ENCODE assay signal across 25 mouse cellular contexts in the genomic region with DNA sequence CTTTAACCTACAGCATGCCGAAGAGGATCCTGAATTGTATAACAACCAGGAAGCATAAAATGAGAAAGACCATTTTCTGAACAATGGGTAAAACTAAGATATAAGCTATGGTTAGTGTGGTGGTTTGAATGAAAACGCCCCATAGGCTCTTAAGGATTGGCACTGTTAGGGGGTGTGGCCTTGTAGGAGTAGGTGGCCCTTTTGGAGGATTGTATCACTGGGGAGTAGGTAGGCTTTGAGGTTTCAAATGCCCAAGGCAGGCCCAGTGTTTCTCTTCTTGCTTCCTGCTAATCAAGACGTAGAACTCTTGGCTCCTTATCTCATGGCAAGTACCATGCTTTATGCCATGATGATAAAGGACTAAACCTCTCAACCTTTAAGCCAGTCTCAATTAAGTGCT. TPM values are rescaled to one million over a fixed set of nuclear protein-coding genes. Genes with fewer than 3 reads are reported as not detected.
DNase-seq lines count a peak whose midpoint lies in the region; ATAC-seq and TF ChIP-seq lines count a peak whose summit lies in the region.
"Had no signal": no experiment of that assay in that cellular context is flagged by ENCODE, and none has a peak within 500 bp of the region (broad histone marks: within the 10 kb centered on the region; RNA-seq: fewer than 3 reads in every experiment).

No protein-coding gene starts in this region.

- no peak for DNase-seq in liver, embryonic 11.5 days (ENCODE audit: low spot score)
- no peak for DNase-seq in liver, postnatal 0 days
- DNase-seq in natural killer cell, adult 2 months (ENCODE audit: low spot score in 2 of 2), result no peak
- DNase-seq in lung, adult 18-20 months, result no peak
- DNase-seq in frontal cortex, postnatal 14 days (ENCODE audit: low spot score in 2 of 2), result no peak
- DNase-seq: adrenal gland, adult 2 months; adrenal gland, postnatal 14 days; cerebellum, adult 18-20 months; cerebellum, adult 9-10 months; cerebellum, postnatal 14 days; forebrain, postnatal 0 days; gastrocnemius, postnatal 25 days; heart, adult 18-20 months; heart, postnatal 10 days; heart, postnatal 36 days had no signal

- H3K27ac ChIP-seq in liver, embryonic 11.5 days (ENCODE audit: low read depth, low read length), result no peak overlapping the region
- H3K27ac ChIP-seq in liver, postnatal 0 days (ENCODE audit: low read depth), result no peak overlapping the region
- H3K27ac ChIP-seq in liver, embryonic 15.5 days (replicated peaks), result no peak overlapping the region
- H3K27ac ChIP-seq: embryonic facial prominence, embryonic 12.5 days; embryonic facial prominence, embryonic 15.5 days; heart, embryonic 15.5 days; hindbrain, embryonic 10.5 days; hindbrain, embryonic 13.5 days had no signal

- no peaks in the 10 kb centered on the region for H3K27me3 ChIP-seq in liver, embryonic 11.5 days (replicated peaks; ENCODE audit: control insufficient read depth, insufficient read depth, low read length)
- no peaks in the 10 kb centered on the region for H3K27me3 ChIP-seq in liver, postnatal 0 days (ENCODE audit: insufficient read depth, low read length)
- H3K27me3 ChIP-seq in liver, embryonic 15.5 days, result no peaks in the 10 kb centered on the region
- H3K27me3 ChIP-seq: embryonic facial prominence, embryonic 12.5 days; embryonic facial prominence, embryonic 15.5 days; heart, embryonic 12.5 days; heart, embryonic 15.5 days; hindbrain, embryonic 13.5 days had no signal

- H3K9ac ChIP-seq in liver, embryonic 11.5 days (ENCODE audit: low read depth, low read length), result no peak overlapping the region
- H3K9ac ChIP-seq in liver, postnatal 0 days (replicated peaks), result no peak overlapping the region
- H3K9ac ChIP-seq in liver, embryonic 15.5 days, result no peak overlapping the region
- H3K9ac ChIP-seq: embryonic facial prominence, embryonic 12.5 days; embryonic facial prominence, embryonic 15.5 days; forebrain, postnatal 0 days; heart, embryonic 12.5 days; heart, embryonic 15.5 days; hindbrain, embryonic 13.5 days had no signal

- no peak for TF ChIP-seq EP300 in liver, postnatal 0 days (IDR thresholded peaks at IDR 0.05; ENCODE audit: low read depth)

- H3K4me2 ChIP-seq in liver, embryonic 11.5 days, result no peak overlapping the region
- H3K4me2 ChIP-seq in liver, postnatal 0 days (ENCODE audit: low read depth, low read length), result no peak overlapping the region
- no peak overlapping the region for H3K4me2 ChIP-seq in liver, embryonic 15.5 days
- H3K4me2 ChIP-seq: embryonic facial prominence, embryonic 12.5 days; embryonic facial prominence, embryonic 15.5 days; heart, embryonic 12.5 days; heart, embryonic 15.5 days; hindbrain, embryonic 13.5 days had no signal

- H3K4me3 ChIP-seq in liver, embryonic 11.5 days (ENCODE audit: low read depth, low read length), result no peak overlapping the region
- H3K4me3 ChIP-seq in liver, postnatal 0 days (ENCODE audit: low read depth, low read length), result no peak overlapping the region
- no peak overlapping the region for H3K4me3 ChIP-seq in liver, embryonic 15.5 days (replicated peaks)
- H3K4me3 ChIP-seq: embryonic facial prominence, embryonic 12.5 days; embryonic facial prominence, embryonic 15.5 days; heart, embryonic 12.5 days; heart, embryonic 15.5 days; hindbrain, embryonic 10.5 days; hindbrain, embryonic 13.5 days had no signal

- no peaks in the 10 kb centered on the region for H3K9me3 ChIP-seq in liver, embryonic 11.5 days (ENCODE audit: control insufficient read depth, low read length)
- no peaks in the 10 kb centered on the region for H3K9me3 ChIP-seq in liver, postnatal 0 days (ENCODE audit: low read length)
- H3K9me3 ChIP-seq in liver, embryonic 15.5 days (replicated peaks), result no peaks in the 10 kb centered on the region
- H3K9me3 ChIP-seq: embryonic facial prominence, embryonic 12.5 days; embryonic facial prominence, embryonic 15.5 days; heart, embryonic 12.5 days; heart, embryonic 15.5 days; hindbrain, embryonic 10.5 days; hindbrain, embryonic 13.5 days had no signal

- TF ChIP-seq CTCF in liver, postnatal 0 days (IDR thresholded peaks at IDR 0.05; ENCODE audit: low read depth), result no peak

- WGBS in liver, embryonic 11.5 days, result 69% methylated on average over 3 of the region's 3 CpGs
- WGBS in liver, postnatal 0 days (ENCODE audit: insufficient replicate concordance), result 63% methylated on average over 3 of the region's 3 CpGs
- 45% methylated on average over 3 of the region's 3 CpGs for WGBS in liver, embryonic 15.5 days (ENCODE audit: insufficient replicate concordance)

- no peaks in the 10 kb centered on the region for H3K4me1 ChIP-seq in liver, embryonic 11.5 days (replicated peaks; ENCODE audit: control insufficient read depth, insufficient read depth, low read length)
- H3K4me1 ChIP-seq in liver, postnatal 0 days (ENCODE audit: insufficient read depth), result no peaks in the 10 kb centered on the region
- H3K4me1 ChIP-seq in liver, embryonic 15.5 days (replicated peaks), result no peaks in the 10 kb centered on the region; the same call in 1 of the 2 replicates
- H3K4me1 ChIP-seq: embryonic facial prominence, embryonic 12.5 days; embryonic facial prominence, embryonic 15.5 days; heart, embryonic 12.5 days; heart, embryonic 15.5 days; hindbrain, embryonic 10.5 days; hindbrain, embryonic 13.5 days had no signal

- no peaks in the 10 kb centered on the region; the same call in 1 of the 2 replicates for H3K36me3 ChIP-seq in liver, embryonic 11.5 days (ENCODE audit: control insufficient read depth, insufficient read depth, low read length)
- no peaks in the 10 kb centered on the region for H3K36me3 ChIP-seq in liver, postnatal 0 days (replicated peaks; ENCODE audit: insufficient read depth, low read length)
- peaks cover 8% of the 10 kb centered on the region; the same call in 1 of the 2 replicates for H3K36me3 ChIP-seq in liver, embryonic 15.5 days (replicated peaks)
- H3K36me3 ChIP-seq: embryonic facial prominence, embryonic 15.5 days had no signal

- ATAC-seq in liver, embryonic 11.5 days (replicated peaks; ENCODE audit: low FRiP score), result peak; percentile 56; the same call in 1 of the 2 replicates
- no peak for ATAC-seq in liver, postnatal 0 days
- 0 out of 2 replicates have a peak, but pooled peaks have one; percentile 22 for ATAC-seq in common myeloid progenitor, adult 5-6 weeks (replicated peaks; ENCODE audit: low read depth, poor library complexity, severe bottlenecking)
- peak; percentile 34; the same call in 1 of the 2 replicates for ATAC-seq in liver, embryonic 15.5 days (ENCODE audit: insufficient read depth)
- ATAC-seq: forebrain, embryonic 14.5 days; forebrain, postnatal 0 days; hindbrain, embryonic 16.5 days had no signal

RNA-seq across cellular contexts. Expression of a gene that starts 14.7 kb away (rescaled TPM):
- polyA plus RNA-seq in liver, embryonic 11.5 days (2014; fragmentation: Nextera tagmentation; extraction: Ambion mirVana), result 15.1 and 16.3 TPM in 2 replicates
- polyA plus RNA-seq in liver, postnatal 0 days (2015; fragmentation: Nextera tagmentation; extraction: Ambion mirVana), result 12.2 and 13.7 TPM in 2 replicates
- 18.5 and 19.1 TPM in 2 replicates for total RNA-seq in common myeloid progenitor, adult 5-6 weeks (2017)
- polyA plus RNA-seq in liver, embryonic 15.5 days (2015; fragmentation: Nextera tagmentation; extraction: Ambion mirVana), result 11.0 and 12.0 TPM in 2 replicates

RNA-seq across cellular contexts. Expression of a gene that starts 20.6 kb away (rescaled TPM):
- polyA plus RNA-seq in liver, embryonic 11.5 days (2014; fragmentation: Nextera tagmentation; extraction: Ambion mirVana), result 3.8 and 4.8 TPM in 2 replicates
- polyA plus RNA-seq in liver, postnatal 0 days (2015; fragmentation: Nextera tagmentation; extraction: Ambion mirVana), result 3.2 TPM in 2 replicates
- total RNA-seq in common myeloid progenitor, adult 5-6 weeks (2017), result 5.6 and 8.5 TPM in 2 replicates
- 1.4 and 1.5 TPM in 2 replicates for polyA plus RNA-seq in liver, embryonic 15.5 days (2015; fragmentation: Nextera tagmentation; extraction: Ambion mirVana)

RNA-seq across cellular contexts. Expression of a gene that starts 26.1 kb away (rescaled TPM):
- polyA plus RNA-seq in liver, embryonic 11.5 days (2014; fragmentation: Nextera tagmentation; extraction: Ambion mirVana), result 49.2 and 60.3 TPM in 2 replicates
- 13.4 and 14.1 TPM in 2 replicates for polyA plus RNA-seq in liver, postnatal 0 days (2015; fragmentation: Nextera tagmentation; extraction: Ambion mirVana)
- total RNA-seq in common myeloid progenitor, adult 5-6 weeks (2017), result 52.2 and 54.9 TPM in 2 replicates
- 20.0 and 20.2 TPM in 2 replicates for polyA plus RNA-seq in liver, embryonic 15.5 days (2015; fragmentation: Nextera tagmentation; extraction: Ambion mirVana)

RNA-seq across cellular contexts. Expression of a gene that starts 50.6 kb away (rescaled TPM):
- polyA plus RNA-seq in liver, embryonic 11.5 days (2014; fragmentation: Nextera tagmentation; extraction: Ambion mirVana), result 0.74 and 0.75 TPM in 2 replicates
- 0.04 and 0.05 TPM in 2 replicates for polyA plus RNA-seq in liver, postnatal 0 days (2015; fragmentation: Nextera tagmentation; extraction: Ambion mirVana)
- not detected in 2 replicates for total RNA-seq in common myeloid progenitor, adult 5-6 weeks (2017)
- 0.18 and 0.20 TPM in 2 replicates for polyA plus RNA-seq in liver, embryonic 15.5 days (2015; fragmentation: Nextera tagmentation; extraction: Ambion mirVana)
- total RNA-seq: adrenal gland, adult 2 months; gastrocnemius, postnatal 25 days had no signal
- polyA plus RNA-seq: adrenal gland, adult 2 months had no signal
